In the genomic region with DNA sequence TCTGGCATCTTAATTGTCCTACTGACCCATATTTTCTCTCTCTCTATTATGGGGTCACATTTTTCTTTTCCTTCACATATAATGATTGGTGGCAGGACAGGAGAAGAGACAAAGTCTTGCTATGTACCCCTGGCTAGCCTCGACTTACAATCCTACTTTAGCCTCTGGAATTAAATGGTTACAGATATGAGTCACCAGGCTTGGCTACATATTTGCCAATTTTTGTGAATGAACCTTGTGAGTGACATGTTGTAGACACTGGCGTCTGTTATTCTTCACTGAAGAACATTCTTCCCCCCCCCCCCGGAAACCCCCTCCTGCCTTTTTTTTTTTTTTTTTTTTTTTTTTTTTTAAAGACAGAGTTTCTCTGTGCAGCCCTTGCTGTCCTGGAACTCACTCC, we compare ENCODE assay signal across 17 mouse cellular contexts.
"Had no signal": no experiment of that assay in that cellular context is flagged by ENCODE, and none has a peak within 500 bp of the region (broad histone marks: within the 10 kb centered on the region; RNA-seq: fewer than 3 reads in every experiment).

No protein-coding gene starts in this region.

- H3K9ac ChIP-seq: liver, postnatal 0 days; lung, embryonic 15.5 days; midbrain, embryonic 13.5 days; midbrain, embryonic 15.5 days; neural tube, embryonic 12.5 days had no signal

- ATAC-seq: liver, postnatal 0 days; lung, postnatal 0 days had no signal

- H3K4me2 ChIP-seq: lung, embryonic 15.5 days; midbrain, embryonic 11.5 days; midbrain, embryonic 13.5 days; midbrain, embryonic 15.5 days; neural tube, embryonic 12.5 days had no signal

- H3K36me3 ChIP-seq: lung, embryonic 15.5 days; midbrain, embryonic 13.5 days; midbrain, embryonic 15.5 days; neural tube, embryonic 12.5 days had no signal

- H3K9me3 ChIP-seq: lung, embryonic 15.5 days; midbrain, embryonic 15.5 days had no signal

- H3K27ac ChIP-seq: lung, embryonic 15.5 days; macrophage; midbrain, embryonic 13.5 days; neural tube, embryonic 12.5 days had no signal

- H3K27me3 ChIP-seq: lung, embryonic 15.5 days; midbrain, embryonic 13.5 days; midbrain, embryonic 15.5 days; neural tube, embryonic 12.5 days had no signal

- H3K4me3 ChIP-seq: lung, embryonic 15.5 days; megakaryocyte, embryonic 14.5 days; midbrain, embryonic 13.5 days; midbrain, embryonic 15.5 days; neural tube, embryonic 12.5 days had no signal

- DNase-seq: liver, postnatal 0 days; lung, adult 2 months; lung, postnatal 14 days; lung, postnatal 36 days; right cerebral cortex, postnatal 4 days; spleen, adult 18-20 months; thymus, adult 18-20 months; thymus, postnatal 14 days; thymus, postnatal 36 days had no signal
